Mouse (Mus musculus) neural tube, embryonic 11.5 days (tissue): ENCODE data around the gene Vgll1. TPM values are rescaled to one million over a fixed set of nuclear protein-coding genes. Genes with fewer than 3 reads are reported as not detected.

Source experiments
- ATAC-seq: fragments of 200-750 bp; cut with Nextera tagmentation; 2 replicates; pipeline ENCODE4 v1.8.0; 2017; ENCODE audit warnings: moderate number of reproducible peaks, mild to moderate bottlenecking, moderate TSS enrichment, moderate library complexity; ENCODE audit not compliant: insufficient read depth, low FRiP score, low TSS enrichment
- DNase-seq: peaks from one replicate; pipeline ENCODE4 v3.0.0-alpha.2; 2015; ENCODE audit warnings: low spot score
- H3K27ac ChIP-seq: fragments of 300-500 bp; sonication (generic); 2 replicates; pipeline ENCODE4 v1.5.1; 2014; ENCODE audit warnings: low read depth, mild to moderate bottlenecking, low read length
- H3K27me3 ChIP-seq: fragments of 300-500 bp; sonication (generic); 2 replicates; pipeline ENCODE4 v1.6.1; 2014; ENCODE audit warnings: mild to moderate bottlenecking, low read length, mixed read lengths; ENCODE audit not compliant: control insufficient read depth, insufficient read depth
- H3K36me3 ChIP-seq: fragments of 300-500 bp; sonication (generic); 2 replicates; pipeline ENCODE4 v1.6.1; 2014; ENCODE audit warnings: mild to moderate bottlenecking, low read length, moderate library complexity, mixed read lengths; ENCODE audit not compliant: control insufficient read depth, insufficient read depth
- H3K4me1 ChIP-seq: fragments of 300-500 bp; sonication (generic); 2 replicates; pipeline ENCODE4 v1.6.1; 2014; ENCODE audit warnings: low read length, mixed read lengths; ENCODE audit not compliant: control insufficient read depth, insufficient read depth
- H3K4me2 ChIP-seq: fragments of 300-500 bp; sonication (generic); 2 replicates; pipeline ENCODE4 v1.6.1; 2014; ENCODE audit warnings: low read depth, mild to moderate bottlenecking, moderate library complexity
- H3K4me3 ChIP-seq: fragments of 300-500 bp; sonication (generic); 2 replicates; pipeline ENCODE4 v1.5.1; 2014; ENCODE audit warnings: low read depth, low read length
- H3K9ac ChIP-seq: fragments of 300-500 bp; sonication (generic); 2 replicates; pipeline ENCODE4 v1.6.1; 2014; ENCODE audit warnings: mild to moderate bottlenecking, low read length
- H3K9me3 ChIP-seq: fragments of 300-500 bp; sonication (generic); 2 replicates; pipeline ENCODE4 v1.6.1; 2016; ENCODE audit warnings: low read length; ENCODE audit not compliant: control insufficient read depth
- whole genome bisulfite sequencing: fragments of 180-500 bp; shearing (Covaris S2); extraction: QIAGEN DNeasy Blood & Tissue Kit; methylation state at CpG from one replicate; pipeline ENCODE4 v1.1.7; 2014; 5-methylcytosine and 5-hydroxymethylcytosine counted together
- polyA plus RNA-seq: library from polyadenylated mRNA; unstranded; fragments of >200 nt; fragmentation: Nextera tagmentation; extraction: Ambion mirVana; gene quantifications from 2 replicates; pipeline ENCODE4 v1.2.1, GENCODE M21; 2014

The Vgll1 gene
- polyA plus RNA-seq = 0.12 TPM in 1 of 2 replicates, not detected in the other

GRCm38 (mm10) chrX:57087806-57088205, at the start of gene Vgll1:
TSS of gene Vgll1 (plus strand) at chrX:57088106.
- no peaks in the 10 kb centered on the region for H3K36me3 ChIP-seq
- no peak within 1 kb of the TSS for H3K27ac ChIP-seq
- no peaks in the 10 kb centered on the region for H3K9me3 ChIP-seq
- H3K27me3 ChIP-seq = no peaks in the 10 kb centered on the region
- no peak within 1 kb of the TSS for H3K4me2 ChIP-seq
- H3K4me1 ChIP-seq = no peaks in the 10 kb centered on the region
- ATAC-seq (no peak), DNase-seq (no peak)
- H3K4me3 ChIP-seq = no peak within 1 kb of the TSS
- H3K9ac ChIP-seq = no peak within 1 kb of the TSS
- 88% methylated on average over 4 of the region's 4 CpGs for WGBS

- no peak within 1 kb of the TSS for H3K4me2 ChIP-seq
- H3K9me3 ChIP-seq = no peaks in the 10 kb centered on the region
- H3K9ac ChIP-seq = no peak within 1 kb of the TSS
- no peak for DNase-seq
- no peaks in the 10 kb centered on the region for H3K4me1 ChIP-seq
- no peak within 1 kb of the TSS for H3K27ac ChIP-seq
- no peak within 1 kb of the TSS for H3K4me3 ChIP-seq
- no peaks in the 10 kb centered on the region for H3K36me3 ChIP-seq
- WGBS = 88% methylated on average over 5 of the region's 5 CpGs
- ATAC-seq = no peak
- H3K27me3 ChIP-seq = no peaks in the 10 kb centered on the region
These were observed 45.1 kb upstream of the Vgll1 start, which contains the start of gene Brs3 for GRCm38 (mm10) chrX:57042774-57043173. TSS of gene Brs3 (plus strand) at chrX:57043074.

GRCm38 (mm10) chrX:57043869-57044268, 44.0 kb upstream of the Vgll1 start:
- DNase-seq = no peak
- ATAC-seq = no peak
- WGBS = 87% methylated on average over 6 of the region's 6 CpGs
- H3K4me2 ChIP-seq = no peak overlapping the region
- no peak overlapping the region for H3K27ac ChIP-seq
- H3K9ac ChIP-seq = no peak overlapping the region
- H3K9me3 ChIP-seq = no peaks in the 10 kb centered on the region
- H3K27me3 ChIP-seq = no peaks in the 10 kb centered on the region
- no peak overlapping the region for H3K4me3 ChIP-seq
- H3K4me1 ChIP-seq = no peaks in the 10 kb centered on the region
- H3K36me3 ChIP-seq = no peaks in the 10 kb centered on the region

GRCm38 (mm10) chrX:57052848-57053173, 35.1 kb upstream of the Vgll1 start:
- no peaks in the 10 kb centered on the region for H3K4me1 ChIP-seq
- peak overlapping the region; percentile 49 for H3K4me3 ChIP-seq
- H3K27me3 ChIP-seq = no peaks in the 10 kb centered on the region
- ATAC-seq (no peak; the same call in 1 of the 2 replicates), DNase-seq (no peak)
- peak overlapping the region; percentile 39 for H3K4me2 ChIP-seq
- H3K9ac ChIP-seq = peak overlapping the region; percentile 71
- H3K9me3 ChIP-seq = no peaks in the 10 kb centered on the region
- WGBS = 20% methylated on average over 4 of the region's 4 CpGs
- H3K36me3 ChIP-seq = no peaks in the 10 kb centered on the region
- peak overlapping the region; percentile 83; the same call in 1 of the 2 replicates for H3K27ac ChIP-seq

- H3K4me3 ChIP-seq = peak within 1 kb of the TSS; percentile 49
- peak within 1 kb of the TSS; percentile 83 for H3K27ac ChIP-seq
- no peaks in the 10 kb centered on the region for H3K4me1 ChIP-seq
- H3K4me2 ChIP-seq = peak within 1 kb of the TSS; percentile 51
- ATAC-seq = peak; percentile 95
- 18% methylated on average over 62 of the region's 85 CpGs for WGBS
- peak within 1 kb of the TSS; percentile 71 for H3K9ac ChIP-seq
- H3K9me3 ChIP-seq = no peaks in the 10 kb centered on the region
- no peaks in the 10 kb centered on the region for H3K27me3 ChIP-seq
- peak; percentile 86 for DNase-seq
- no peaks in the 10 kb centered on the region for H3K36me3 ChIP-seq
These were observed 34.5 kb upstream of the Vgll1 start, which contains the start of gene Htatsf1 for GRCm38 (mm10) chrX:57053174-57053992. TSS of gene Htatsf1 (plus strand) at chrX:57053583.

- H3K9ac ChIP-seq = peak overlapping the region; percentile 71; the same call in 1 of the 2 replicates
- peak overlapping the region; percentile 51 for H3K4me2 ChIP-seq
- H3K27me3 ChIP-seq = no peaks in the 10 kb centered on the region
- H3K9me3 ChIP-seq = no peaks in the 10 kb centered on the region
- DNase-seq (no peak), ATAC-seq (no peak)
- 31% methylated on average over 11 of the region's 11 CpGs for WGBS
- H3K36me3 ChIP-seq = no peaks in the 10 kb centered on the region
- peak overlapping the region; percentile 49 for H3K4me3 ChIP-seq
- no peaks in the 10 kb centered on the region for H3K4me1 ChIP-seq
- peak overlapping the region; percentile 83; the same call in 1 of the 2 replicates for H3K27ac ChIP-seq
These were observed 33.9 kb upstream of the Vgll1 start for GRCm38 (mm10) chrX:57053993-57054385.

GRCm38 (mm10) chrX:57081496-57081895, 6.4 kb upstream of the Vgll1 start:
- Histone ChIP-seq H3K4me2 (no peak overlapping the region), H3K9ac (no peak overlapping the region), H3K36me3 (no peaks in the 10 kb centered on the region), H3K27me3 (no peaks in the 10 kb centered on the region), H3K9me3 (no peaks in the 10 kb centered on the region), H3K27ac (no peak overlapping the region), H3K4me1 (no peaks in the 10 kb centered on the region), H3K4me3 (no peak overlapping the region)
- no peak for ATAC-seq
- WGBS = 88% methylated on average over 5 of the region's 5 CpGs
- no peak for DNase-seq

GRCm38 (mm10) chrX:57103415-57103814, 15.5 kb downstream of the Vgll1 start:
- H3K4me2 ChIP-seq = no peak overlapping the region
- H3K27ac ChIP-seq = no peak overlapping the region
- no peak for ATAC-seq
- no peaks in the 10 kb centered on the region for H3K36me3 ChIP-seq
- H3K4me3 ChIP-seq = no peak overlapping the region
- no peak for DNase-seq
- no peaks in the 10 kb centered on the region for H3K9me3 ChIP-seq
- H3K27me3 ChIP-seq = no peaks in the 10 kb centered on the region
- WGBS = 95% methylated on average over 1 of the region's 1 CpGs
- H3K4me1 ChIP-seq = no peaks in the 10 kb centered on the region
- H3K9ac ChIP-seq = no peak overlapping the region

GRCm38 (mm10) chrX:57106956-57107355, 19.1 kb downstream of the Vgll1 start:
- Histone ChIP-seq H3K27ac (no peak overlapping the region), H3K4me1 (no peaks in the 10 kb centered on the region), H3K4me2 (no peak overlapping the region), H3K4me3 (no peak overlapping the region), H3K9ac (no peak overlapping the region), H3K27me3 (no peaks in the 10 kb centered on the region), H3K9me3 (no peaks in the 10 kb centered on the region), H3K36me3 (no peaks in the 10 kb centered on the region)
- 87% methylated on average over 3 of the region's 3 CpGs for WGBS
- no peak for DNase-seq
- no peak for ATAC-seq
